Mouse (Mus musculus) mouse embryonic stem cell (cell line): ENCODE data around the gene Pet2.

Experiments used
- in situ Hi-C, 2 experiments: fragments of 300-500 bp; cut with MboI; formaldehyde crosslinking; loops; 1 replicate in 1 of 2; 3 replicates in 1 of 2; pipeline ENCODE4 v1.14.3; 2019 to 2020; ENCODE audit warnings: low sequenced_read_pairs in 2 of 2, low pct_unique_long_range_greater_than_20kb in 1 of 2, mixed read lengths in 1 of 2; ENCODE audit not compliant: unreplicated experiment in 1 of 2

The Pet2 gene

DNA sequence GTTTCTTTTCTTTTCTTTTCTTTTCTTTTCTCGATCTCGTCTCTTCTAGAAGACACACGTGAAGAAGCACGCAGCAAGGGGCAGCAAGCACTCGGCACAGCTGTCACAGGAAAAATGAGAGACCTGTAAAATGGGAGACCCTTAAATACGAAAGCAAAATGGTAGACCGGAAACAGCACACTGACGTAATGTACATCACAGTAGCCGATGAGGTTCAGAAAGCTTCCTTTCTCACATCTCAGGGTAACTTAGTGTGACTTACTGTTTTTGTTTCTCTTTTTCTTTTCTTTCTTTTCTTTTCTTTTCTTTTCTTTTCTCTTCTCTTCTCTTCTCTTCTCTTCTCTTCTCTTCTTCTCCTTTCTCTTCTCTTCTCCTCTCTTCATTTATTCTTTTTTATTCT is at the start of gene Pet2:
TSS of gene Pet2 (minus strand) at position 101 of the 400 bp plus-strand sequence.
- in situ Hi-C loops = no loop called here
